Mouse (Mus musculus) heart, postnatal 0 days (tissue): ENCODE results near the gene Kcnk4. TPM values are rescaled to one million over a fixed set of nuclear protein-coding genes. Genes with fewer than 3 reads are reported as not detected.

Experiments used
- ATAC-seq: fragments of 200-750 bp; cut with Nextera tagmentation; 2 replicates; pipeline ENCODE4 v1.8.0; 2017; ENCODE audit warnings: low read depth, moderate number of reproducible peaks, moderate library complexity; ENCODE audit not compliant: insufficient read depth
- DNase-seq: peaks from one replicate; pipeline ENCODE4 v3.0.0-alpha.2; 2016; ENCODE audit warnings: low spot score
- H3K27ac ChIP-seq: fragments of 300-500 bp; sonication (generic); 2 replicates; pipeline ENCODE4 v1.5.1; 2014; ENCODE audit warnings: low read depth, mild to moderate bottlenecking
- H3K27me3 ChIP-seq: fragments of 300-500 bp; sonication (generic); 2 replicates; pipeline ENCODE4 v1.6.1; 2014; ENCODE audit warnings: low read length, mixed read lengths; ENCODE audit not compliant: control insufficient read depth, insufficient read depth
- H3K36me3 ChIP-seq: fragments of 300-500 bp; sonication (generic); replicated peaks from 2 replicates; pipeline ENCODE4 v1.6.1; 2014; ENCODE audit warnings: low read length, mixed read lengths; ENCODE audit not compliant: control insufficient read depth, insufficient read depth
- H3K4me1 ChIP-seq: fragments of 300-500 bp; sonication (generic); 2 replicates; pipeline ENCODE4 v1.6.1; 2014; ENCODE audit warnings: antibody characterized with exemption; ENCODE audit not compliant: control insufficient read depth, insufficient read depth
- H3K4me2 ChIP-seq: fragments of 300-500 bp; sonication (generic); 2 replicates; pipeline ENCODE4 v1.6.1; 2014; ENCODE audit warnings: low read depth, mild to moderate bottlenecking, low read length, moderate library complexity
- H3K4me3 ChIP-seq: fragments of 300-500 bp; sonication (generic); 2 replicates; pipeline ENCODE4 v1.5.1; 2014; ENCODE audit warnings: low read depth, low read length
- H3K9ac ChIP-seq: fragments of 300-500 bp; sonication (generic); replicated peaks from 2 replicates; pipeline ENCODE4 v1.6.1; 2014; ENCODE audit warnings: low read depth, low read length, mixed read lengths
- H3K9me3 ChIP-seq: fragments of 300-500 bp; sonication (generic); replicated peaks from 2 replicates; pipeline ENCODE4 v1.6.1; 2016; ENCODE audit warnings: low read length; ENCODE audit not compliant: control insufficient read depth
- CTCF ChIP-seq: IDR thresholded peaks from 2 replicates; pipeline ENCODE4 v1.5.1; 2016; ENCODE audit warnings: antibody characterized with exemption, control low read depth, low read depth
- EP300 ChIP-seq: IDR thresholded peaks from 2 replicates; pipeline ENCODE4 v1.6.1; 2016; ENCODE audit warnings: antibody characterized with exemption, low read depth
- WGBS: fragments of 180-500 bp; shearing (Covaris S2); extraction: QIAGEN DNeasy Blood & Tissue Kit; methylation state at CpG from one replicate; pipeline ENCODE4 v1.1.7; 2014; 5-methylcytosine and 5-hydroxymethylcytosine counted together
- polyA plus RNA-seq: library from polyadenylated mRNA; unstranded; fragments of >200 nt; fragmentation: Nextera tagmentation; extraction: Ambion mirVana; gene quantifications from 2 replicates; pipeline ENCODE4 v1.2.1, GENCODE M21; 2015
- total RNA-seq: library from RNA; depleted of rRNA; stranded (reverse); fragments of >200 nt; gene quantifications from 2 replicates; pipeline ENCODE4 v1.2.3, GENCODE M21; 2014; ENCODE audit warnings: low replicate concordance

Kcnk4 gene
- total and polyA plus RNA-seq, 2 experiments from 2014 or later, result 0.30 TPM; not detected in 1

GRCm38 (mm10) chr19:6969665-6970381 is 35.5 kb upstream of the Kcnk4 start:
- ATAC-seq, result peak; percentile 66
- H3K27ac ChIP-seq, result no peak overlapping the region
- H3K4me3 ChIP-seq, result peak overlapping the region; percentile 67
- peaks cover 17% of the 10 kb centered on the region for H3K36me3 ChIP-seq
- peak overlapping the region; percentile 81 for H3K4me2 ChIP-seq
- H3K9me3 ChIP-seq, result no peaks in the 10 kb centered on the region
- WGBS, result 1% methylated on average over 49 of the region's 55 CpGs
- H3K4me1 ChIP-seq, result peaks cover 14% of the 10 kb centered on the region; the same call in 1 of the 2 replicates
- peak; percentile 65 for TF ChIP-seq CTCF
- no peak for TF ChIP-seq EP300
- peak overlapping the region; percentile 56; the same call in 1 of the 2 replicates for H3K9ac ChIP-seq
- peak; percentile 45 for DNase-seq
- no peaks in the 10 kb centered on the region for H3K27me3 ChIP-seq

- peak overlapping the region; percentile 67 for H3K4me3 ChIP-seq
- H3K4me2 ChIP-seq, result peak overlapping the region; percentile 81
- peaks cover 23% of the 10 kb centered on the region for H3K36me3 ChIP-seq
- H3K4me1 ChIP-seq, result peaks cover 14% of the 10 kb centered on the region; the same call in 1 of the 2 replicates
- ATAC-seq (no peak; the same call in 1 of the 2 replicates), DNase-seq (no peak)
- WGBS, result 2% methylated on average over 13 of the region's 20 CpGs
- H3K9me3 ChIP-seq, result no peaks in the 10 kb centered on the region
- H3K27me3 ChIP-seq, result no peaks in the 10 kb centered on the region
- TF ChIP-seq CTCF (no peak), EP300 (no peak)
- no peak overlapping the region for H3K27ac ChIP-seq
- H3K9ac ChIP-seq, result peak overlapping the region; percentile 56; the same call in 1 of the 2 replicates
Observed at GRCm38 (mm10) chr19:6969291-6969664, 35.0 kb upstream of the Kcnk4 start.

GRCm38 (mm10) chr19:6968491-6969271 is 34.4 kb upstream of the Kcnk4 start:
- Histone ChIP-seq H3K27ac (no peak overlapping the region), H3K9ac (peak overlapping the region; percentile 56; the same call in 1 of the 2 replicates), H3K4me2 (peak overlapping the region; percentile 81), H3K4me1 (peaks cover 11% of the 10 kb centered on the region; the same call in 1 of the 2 replicates), H3K4me3 (peak overlapping the region; percentile 67), H3K27me3 (no peaks in the 10 kb centered on the region), H3K9me3 (no peaks in the 10 kb centered on the region), H3K36me3 (peaks cover 23% of the 10 kb centered on the region)
- ATAC-seq, result no peak
- DNase-seq, result no peak
- WGBS, result 23% methylated on average over 15 of the region's 15 CpGs
- no peak for TF ChIP-seq EP300
- TF ChIP-seq CTCF, result no peak

GRCm38 (mm10) chr19:6956461-6956860 is 22.1 kb upstream of the Kcnk4 start:
- TF ChIP-seq CTCF, result no peak
- TF ChIP-seq EP300, result no peak
- WGBS, result 75% methylated on average over 10 of the region's 10 CpGs
- H3K4me3 ChIP-seq, result no peak overlapping the region
- H3K9me3 ChIP-seq, result no peaks in the 10 kb centered on the region
- DNase-seq (no peak), ATAC-seq (no peak)
- H3K36me3 ChIP-seq, result peaks cover 42% of the 10 kb centered on the region
- H3K9ac ChIP-seq, result no peak overlapping the region
- H3K4me2 ChIP-seq, result no peak overlapping the region
- H3K27me3 ChIP-seq, result no peaks in the 10 kb centered on the region
- peaks cover 30% of the 10 kb centered on the region for H3K4me1 ChIP-seq
- no peak overlapping the region for H3K27ac ChIP-seq

GRCm38 (mm10) chr19:6955424-6955823 is 21.1 kb upstream of the Kcnk4 start:
- Histone ChIP-seq H3K4me1 (peaks cover 30% of the 10 kb centered on the region), H3K9me3 (no peaks in the 10 kb centered on the region), H3K9ac (0 out of 2 replicates have a peak overlapping the region, but pooled peaks have one; percentile 29), H3K27ac (peak overlapping the region; percentile 54), H3K27me3 (no peaks in the 10 kb centered on the region), H3K36me3 (peaks cover 39% of the 10 kb centered on the region), H3K4me2 (no peak overlapping the region), H3K4me3 (no peak overlapping the region)
- peak; percentile 75 for DNase-seq
- 34% methylated on average over 7 of the region's 7 CpGs for WGBS
- peak; percentile 53 for ATAC-seq
- peak; percentile 35 for TF ChIP-seq CTCF
- no peak; the same call in 1 of the 2 replicates for TF ChIP-seq EP300
